Mouse (Mus musculus) pancreas, adult 10 weeks (tissue): Measurements from ENCODE around the gene St8sia6. TPM values are rescaled to one million over a fixed set of nuclear protein-coding genes. Genes with fewer than 3 reads are reported as not detected.

Experiments
- polyA plus RNA-seq: library from polyadenylated mRNA; stranded (reverse); fragments of 350-450 nt; fragmentation: Illumina TruSeq; extraction: RNeasy Lipid Tissue Mini Kit (QIAGEN cat#74804); gene quantifications from one replicate; pipeline ENCODE4 v1.2.3, GENCODE M21; 2015; ENCODE audit warnings: low read depth, low replicate concordance; ENCODE audit not compliant: insufficient read depth

St8sia6 gene
- 0.61 TPM for polyA plus RNA-seq

GRCm38 (mm10) chr2:13793969-13794363 lies at the start of gene St8sia6:
Gene St8sia6 (minus strand): TSS chr2:13794064.

Other genes with a start within 250 kb of the St8sia6 start
- gene Trdmt1, start 249.4 kb downstream of the St8sia6 start, polyA plus RNA-seq, result 1.0 TPM
- gene Vim, start 220.1 kb downstream of the St8sia6 start, polyA plus RNA-seq, result 184 TPM